Mouse (Mus musculus) liver, adult 2 months (tissue): ENCODE measurements around the gene Fzd2. TPM values are rescaled to one million over a fixed set of nuclear protein-coding genes. Genes with fewer than 3 reads are reported as not detected.

Experiments
- DNase-seq: peaks from one replicate; pipeline ENCODE4 v3.0.0-alpha.2; 2011; ENCODE audit warnings: low read depth, low spot score; ENCODE audit errors: extremely low read depth
- H3K27ac ChIP-seq: fragments of 200-500 bp; replicated peaks from 2 replicates; pipeline ENCODE4 v1.5.1; 2012; ENCODE audit warnings: low read depth, mild to moderate bottlenecking, control low read depth, inconsistent platforms, low read length; ENCODE audit not compliant: insufficient read depth
- H3K27me3 ChIP-seq: fragments of 200-500 bp; 2 replicates; pipeline ENCODE4 v1.6.1; 2012; ENCODE audit warnings: mild to moderate bottlenecking, moderate library complexity, low read length, inconsistent platforms; ENCODE audit not compliant: control insufficient read depth, insufficient read depth
- H3K36me3 ChIP-seq: fragments of 200-500 bp; 2 replicates; pipeline ENCODE4 v1.6.1; 2012; ENCODE audit warnings: low read length, inconsistent platforms; ENCODE audit not compliant: control insufficient read depth, insufficient read depth
- H3K4me1 ChIP-seq: fragments of 200-500 bp; 2 replicates; pipeline ENCODE4 v1.6.1; 2011; ENCODE audit warnings: low read length; ENCODE audit not compliant: control insufficient read depth, insufficient read depth
- H3K4me3 ChIP-seq: fragments of 200-500 bp; 2 replicates; pipeline ENCODE4 v1.5.1; 2011; ENCODE audit warnings: low read depth, mild to moderate bottlenecking, control low read depth, low read length, moderate library complexity; ENCODE audit not compliant: insufficient read depth
- H3K79me2 ChIP-seq: fragments of 200-500 bp; 2 replicates; pipeline ENCODE4 v1.6.1; 2012; ENCODE audit warnings: inconsistent platforms, mild to moderate bottlenecking, low read length, moderate library complexity; ENCODE audit not compliant: control insufficient read depth, insufficient read depth
- H3K9ac ChIP-seq: fragments of 200-500 bp; 2 replicates; pipeline ENCODE4 v1.6.1; 2012; ENCODE audit warnings: low read depth, mild to moderate bottlenecking, control low read depth, inconsistent platforms, low read length
- CTCF ChIP-seq: fragments of 200-500 bp; IDR thresholded peaks from 2 replicates; pipeline ENCODE4 v1.5.1; 2011; ENCODE audit warnings: low read depth, low read length, control low read depth
- POLR2A ChIP-seq: fragments of 200-500 bp; IDR thresholded peaks from 2 replicates; pipeline ENCODE4 v1.6.1; 2011; ENCODE audit warnings: low read length, control low read depth; ENCODE audit not compliant: insufficient read depth; ENCODE audit errors: extremely low read depth
- WGBS: fragments of 180-500 bp; shearing (Covaris S2); methylation state at CpG from one replicate; pipeline ENCODE4 v1.1.7; 2018; 5-methylcytosine and 5-hydroxymethylcytosine counted together
- polyA plus RNA-seq: library from polyadenylated mRNA; depleted of rRNA; stranded (reverse); fragments of >200 nt; gene quantifications from 2 replicates; pipeline ENCODE4 v1.2.3, GENCODE M21; 2012
- total RNA-seq: library from RNA; depleted of rRNA; stranded (reverse); fragments of >200 nt; gene quantifications from 2 replicates; pipeline ENCODE4 v1.2.3, GENCODE M21; 2014

The Fzd2 gene
- total and polyA plus RNA-seq, 2 experiments = 0.09 to 0.24 TPM

- Histone ChIP-seq H3K9ac (no peak overlapping the region), H3K36me3 (no peaks in the 10 kb centered on the region), H3K4me1 (0 out of 2 replicates have a peak, but pooled peaks cover 2% of the 10 kb centered on the region), H3K79me2 (no peaks in the 10 kb centered on the region), H3K27ac (no peak overlapping the region), H3K4me3 (no peak overlapping the region), H3K27me3 (no peaks in the 10 kb centered on the region)
- no peak for TF ChIP-seq POLR2A
- TF ChIP-seq CTCF = no peak
- WGBS = 84% methylated on average over 3 of the region's 3 CpGs
- no peak for DNase-seq
These were observed 16.6 kb upstream of the Fzd2 start for GRCm38 (mm10) chr11:102587554-102587953.

DNA sequence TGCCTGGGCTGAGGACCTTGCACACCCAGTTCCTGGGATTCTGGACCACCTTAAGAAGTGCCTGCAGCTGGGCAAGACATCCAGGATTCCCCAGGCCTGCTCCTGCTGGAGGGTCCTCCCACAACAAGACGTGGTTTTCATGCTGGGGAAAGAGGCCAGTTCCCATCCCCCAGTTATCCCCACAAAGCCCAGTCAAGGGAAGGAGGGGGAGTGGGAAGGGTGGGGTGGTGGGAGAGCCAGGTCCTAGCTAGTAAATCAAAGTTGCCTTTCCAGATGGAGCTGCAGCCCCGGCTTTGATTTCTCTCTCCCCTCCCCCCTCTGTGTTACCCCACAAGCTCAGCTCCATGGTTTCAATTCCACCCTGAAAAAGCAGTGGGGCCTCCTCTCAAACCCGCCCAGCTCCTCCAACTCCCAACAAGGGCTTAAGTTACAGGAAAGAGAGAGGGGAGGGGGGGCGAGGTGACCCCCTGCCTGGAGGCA, 8.8 kb upstream of the Fzd2 start:
- Histone ChIP-seq H3K9ac (no peak overlapping the region), H3K27ac (no peak overlapping the region), H3K4me3 (no peak overlapping the region), H3K27me3 (no peaks in the 10 kb centered on the region), H3K36me3 (no peaks in the 10 kb centered on the region), H3K79me2 (no peaks in the 10 kb centered on the region), H3K4me1 (0 out of 2 replicates have a peak, but pooled peaks cover 2% of the 10 kb centered on the region)
- TF ChIP-seq POLR2A = no peak
- no peak for TF ChIP-seq CTCF
- no peak for DNase-seq
- 64% methylated on average over 3 of the region's 4 CpGs for WGBS

DNA sequence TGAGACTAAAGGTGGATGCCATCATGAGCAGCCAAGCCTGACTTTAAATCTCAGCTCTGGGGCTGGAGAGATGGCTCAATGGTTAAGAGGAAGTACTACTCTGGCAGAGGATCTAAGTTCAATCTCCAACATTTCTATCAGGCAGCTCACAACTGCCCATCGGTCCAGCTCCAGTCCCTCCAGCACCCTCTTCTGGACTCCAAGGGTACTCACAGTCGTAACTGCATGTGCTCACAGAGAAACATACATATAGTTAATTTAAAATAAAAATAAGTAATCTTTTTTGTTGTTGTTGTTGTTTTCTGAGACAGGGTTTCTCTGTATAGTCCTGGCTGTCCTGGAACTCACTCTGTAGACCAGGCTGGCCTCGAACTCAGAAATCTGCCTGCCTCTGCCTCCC, 4.3 kb upstream of the Fzd2 start:
- H3K4me3 ChIP-seq = no peak overlapping the region
- 85% methylated on average over 3 of the region's 3 CpGs for WGBS
- peaks cover 11% of the 10 kb centered on the region for H3K27me3 ChIP-seq

DNA sequence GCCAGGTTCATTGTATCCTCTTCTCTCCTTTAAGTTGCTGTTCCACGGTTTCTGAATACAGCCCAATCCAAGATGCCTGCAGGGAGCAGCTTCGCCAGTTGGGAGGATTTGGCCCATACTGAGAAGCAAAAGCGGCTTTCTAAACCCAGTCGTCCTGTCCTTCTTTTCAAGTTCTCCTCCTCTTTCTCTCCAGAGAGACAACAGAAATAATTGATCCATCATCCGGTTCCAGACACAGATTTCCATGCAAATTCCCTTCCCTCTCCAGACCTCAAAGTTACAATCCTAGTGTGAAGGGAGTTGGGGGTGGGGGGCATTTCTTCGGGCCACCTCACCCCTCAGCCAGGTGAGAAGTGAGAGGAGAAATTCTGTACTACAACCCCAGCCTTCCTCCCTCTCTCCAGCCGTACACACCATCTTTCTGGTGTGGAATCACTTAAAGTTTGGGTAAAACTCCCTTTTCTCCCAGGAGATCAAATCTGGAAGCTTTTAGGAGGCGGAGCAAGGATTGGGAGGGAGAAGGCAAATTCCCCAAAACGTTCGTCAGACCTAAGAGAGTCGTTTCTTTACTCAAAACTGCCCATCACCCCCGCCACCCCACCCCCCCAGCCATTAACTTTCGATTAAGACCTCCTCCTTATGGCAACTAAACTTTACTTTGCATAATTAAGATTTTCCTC, 1.2 kb upstream of the Fzd2 start:
- no peak for DNase-seq
- 15% methylated on average over 13 of the region's 13 CpGs for WGBS
- Histone ChIP-seq H3K79me2 (no peaks in the 10 kb centered on the region; the same call in 1 of the 2 replicates), H3K9ac (no peak overlapping the region), H3K36me3 (no peaks in the 10 kb centered on the region), H3K27me3 (peaks cover 26% of the 10 kb centered on the region), H3K4me1 (peaks cover 4% of the 10 kb centered on the region; the same call in 1 of the 2 replicates), H3K27ac (no peak overlapping the region), H3K4me3 (peak overlapping the region; percentile 32; the same call in 1 of the 2 replicates)
- TF ChIP-seq CTCF (no peak), POLR2A (no peak)

More for the DNA sequence above, 4.3 kb upstream of the Fzd2 start:
- peak; percentile 23 for DNase-seq
- no peaks in the 10 kb centered on the region for H3K4me1 ChIP-seq
- TF ChIP-seq POLR2A (no peak), CTCF (peak; percentile 47)
- H3K27ac ChIP-seq = no peak overlapping the region
- no peak overlapping the region for H3K9ac ChIP-seq
- no peaks in the 10 kb centered on the region for H3K36me3 ChIP-seq
- H3K79me2 ChIP-seq = no peaks in the 10 kb centered on the region; the same call in 1 of the 2 replicates

DNA sequence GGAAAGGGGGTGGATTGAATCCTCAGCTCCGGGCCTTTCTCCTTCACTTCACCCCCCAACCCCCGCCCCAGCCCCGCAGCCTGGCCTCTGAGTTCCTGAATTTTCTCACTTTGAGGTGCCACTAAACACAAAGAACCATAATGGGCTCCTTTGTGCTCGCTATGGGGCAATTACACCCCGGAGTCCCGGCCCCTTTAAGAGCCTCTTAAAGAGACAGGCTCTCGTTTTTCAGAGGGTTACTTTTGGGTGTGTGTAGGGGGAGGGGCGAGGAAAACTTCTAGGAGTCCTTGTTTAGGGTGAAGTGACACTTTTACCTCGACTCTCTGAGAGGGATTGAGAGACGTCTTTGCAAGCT, 723 bp upstream of the Fzd2 start:
- Histone ChIP-seq H3K9ac (no peak overlapping the region), H3K27me3 (peaks cover 26% of the 10 kb centered on the region), H3K27ac (no peak overlapping the region), H3K4me1 (peaks cover 4% of the 10 kb centered on the region; the same call in 1 of the 2 replicates), H3K36me3 (no peaks in the 10 kb centered on the region), H3K79me2 (no peaks in the 10 kb centered on the region; the same call in 1 of the 2 replicates), H3K4me3 (peak overlapping the region; percentile 32)
- DNase-seq = peak; percentile 6
- no peak for TF ChIP-seq POLR2A
- WGBS = 2% methylated on average over 10 of the region's 10 CpGs

DNA sequence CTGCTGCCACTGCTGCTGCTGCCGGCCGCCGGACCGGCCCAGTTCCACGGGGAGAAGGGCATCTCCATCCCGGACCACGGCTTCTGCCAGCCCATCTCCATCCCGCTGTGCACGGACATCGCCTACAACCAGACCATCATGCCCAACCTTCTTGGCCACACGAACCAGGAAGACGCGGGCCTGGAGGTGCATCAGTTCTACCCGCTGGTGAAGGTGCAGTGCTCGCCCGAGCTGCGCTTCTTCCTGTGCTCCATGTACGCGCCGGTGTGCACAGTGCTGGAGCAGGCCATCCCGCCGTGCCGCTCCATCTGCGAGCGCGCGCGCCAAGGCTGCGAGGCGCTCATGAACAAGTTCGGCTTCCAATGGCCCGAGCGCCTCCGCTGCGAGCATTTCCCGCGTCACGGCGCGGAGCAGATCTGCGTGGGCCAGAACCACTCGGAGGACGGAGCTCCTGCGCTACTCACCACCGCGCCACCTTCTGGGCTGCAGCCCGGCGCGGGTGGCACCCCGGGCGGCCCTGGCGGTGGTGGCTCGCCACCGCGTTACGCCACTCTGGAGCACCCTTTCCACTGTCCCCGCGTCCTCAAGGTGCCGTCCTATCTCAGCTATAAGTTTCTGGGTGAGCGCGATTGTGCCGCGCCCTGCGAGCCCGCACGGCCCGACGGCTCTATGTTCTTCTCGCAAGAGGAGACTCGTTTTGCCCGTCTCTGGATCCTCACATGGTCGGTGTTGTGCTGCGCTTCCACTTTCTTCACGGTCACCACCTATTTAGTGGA, 769 bp downstream of the Fzd2 start:
- WGBS = 3% methylated on average over 74 of the region's 74 CpGs
- Histone ChIP-seq H3K4me3 (peak overlapping the region; percentile 54; the same call in 1 of the 2 replicates), H3K27me3 (peaks cover 26% of the 10 kb centered on the region), H3K9ac (0 out of 2 replicates have a peak overlapping the region, but pooled peaks have one; percentile 13), H3K36me3 (no peaks in the 10 kb centered on the region), H3K79me2 (no peaks in the 10 kb centered on the region; the same call in 1 of the 2 replicates), H3K4me1 (peaks cover 4% of the 10 kb centered on the region; the same call in 1 of the 2 replicates), H3K27ac (no peak overlapping the region)
- peak; percentile 4 for DNase-seq
- no peak for TF ChIP-seq CTCF
- TF ChIP-seq POLR2A = no peak
